Mouse (Mus musculus) hindbrain, embryonic 14.5 days (tissue): ENCODE results near the gene Gm1604a. TPM values are rescaled to one million over a fixed set of nuclear protein-coding genes. Genes with fewer than 3 reads are reported as not detected.
"Not testable (repeated sequence)": the region's sequence is repeated elsewhere in the genome, so short reads cannot be mapped to it uniquely, and the experiment has no call there.

ENCODE experiments used
- ATAC-seq: fragments of 200-750 bp; cut with Nextera tagmentation; 2 replicates; pipeline ENCODE4 v1.8.0; 2017; ENCODE audit warnings: moderate number of reproducible peaks, mild to moderate bottlenecking, moderate TSS enrichment, moderate library complexity; ENCODE audit not compliant: low FRiP score
- DNase-seq: peaks from one replicate; pipeline ENCODE4 v3.0.0-alpha.2; 2015; ENCODE audit warnings: low spot score
- H3K27ac ChIP-seq: fragments of 300-500 bp; sonication (generic); 2 replicates; pipeline ENCODE4 v1.5.1; 2014; ENCODE audit warnings: mild to moderate bottlenecking, moderate library complexity
- H3K27me3 ChIP-seq: fragments of 300-500 bp; sonication (generic); 2 replicates; pipeline ENCODE4 v1.6.1; 2014; ENCODE audit warnings: mild to moderate bottlenecking, low read length, mixed read lengths; ENCODE audit not compliant: control insufficient read depth, insufficient read depth
- H3K36me3 ChIP-seq: fragments of 300-500 bp; sonication (generic); replicated peaks from 2 replicates; pipeline ENCODE4 v1.6.1; 2014; ENCODE audit not compliant: control insufficient read depth, insufficient read depth
- H3K4me1 ChIP-seq: fragments of 300-500 bp; sonication (generic); replicated peaks from 2 replicates; pipeline ENCODE4 v1.6.1; 2014; ENCODE audit warnings: antibody characterized with exemption, low read length, mixed read lengths; ENCODE audit not compliant: control insufficient read depth, insufficient read depth
- H3K4me2 ChIP-seq: fragments of 300-500 bp; sonication (generic); replicated peaks from 2 replicates; pipeline ENCODE4 v1.6.1; 2014; ENCODE audit warnings: mild to moderate bottlenecking, moderate library complexity
- H3K4me3 ChIP-seq: fragments of 300-500 bp; sonication (generic); replicated peaks from 2 replicates; pipeline ENCODE4 v1.5.1; 2014; ENCODE audit warnings: mild to moderate bottlenecking, low read length
- H3K9ac ChIP-seq: fragments of 300-500 bp; sonication (generic); 2 replicates; pipeline ENCODE4 v1.6.1; 2014
- H3K9me3 ChIP-seq: fragments of 300-500 bp; sonication (generic); 2 replicates; pipeline ENCODE4 v1.6.1; 2016; ENCODE audit warnings: low read length; ENCODE audit not compliant: control insufficient read depth
- WGBS: fragments of 180-500 bp; shearing (Covaris S2); extraction: QIAGEN DNeasy Blood & Tissue Kit; methylation state at CpG from one replicate; pipeline ENCODE4 v1.1.7; 2014; 5-methylcytosine and 5-hydroxymethylcytosine counted together
- polyA plus RNA-seq: library from polyadenylated mRNA; unstranded; fragments of >200 nt; fragmentation: Nextera tagmentation; extraction: Ambion mirVana; gene quantifications from 2 replicates; pipeline ENCODE4 v1.2.1, GENCODE M21; 2014

Gene Gm1604a
- polyA plus RNA-seq, 1 experiment from 2014 or later, result not detected

DNA sequence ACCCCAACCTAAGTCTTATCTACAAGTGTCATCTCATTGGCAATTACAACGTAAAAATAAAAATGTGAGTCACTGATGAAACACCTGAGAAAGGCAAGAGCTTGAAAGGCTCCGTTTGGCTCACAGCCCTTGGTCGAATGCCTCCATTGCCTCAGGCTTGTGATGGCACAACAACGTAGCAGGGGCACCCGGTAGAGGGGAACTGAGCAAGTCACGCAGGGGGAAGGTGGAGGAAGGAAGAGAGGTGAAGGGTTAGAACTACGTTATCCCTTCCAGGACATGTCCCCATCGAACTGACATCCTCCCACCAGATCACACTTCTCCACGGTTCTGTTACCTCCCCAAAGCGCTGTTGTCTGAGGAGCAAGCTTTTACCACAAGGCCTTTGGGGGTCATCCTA lies 101.1 kb downstream of the Gm1604a start:
- not testable (repeated sequence) for H3K27ac ChIP-seq, ATAC-seq
- 89% methylated on average over 6 of the region's 10 CpGs for WGBS

DNA sequence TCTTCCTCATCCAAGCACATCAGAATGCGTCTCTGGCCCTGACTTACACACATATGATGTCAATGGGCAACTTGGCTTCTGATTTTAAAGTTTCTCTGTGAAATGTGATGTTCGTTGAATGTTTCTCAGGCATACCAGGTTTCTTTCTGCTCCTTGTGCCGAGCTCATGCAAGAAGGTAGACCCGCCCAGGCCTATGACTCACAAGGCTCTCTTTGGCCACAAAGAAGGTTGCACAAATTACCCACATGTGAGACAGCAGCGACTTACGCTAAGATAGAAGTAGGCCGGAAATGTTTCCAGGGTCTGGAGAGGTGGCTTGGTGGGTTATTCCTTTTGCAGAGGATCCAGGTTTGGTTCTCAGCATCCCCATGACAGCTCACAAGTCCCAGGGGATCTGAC lies 108.6 kb downstream of the Gm1604a start:
- not testable (repeated sequence) for DNase-seq, H3K4me2 ChIP-seq, H3K9me3 ChIP-seq, H3K4me3 ChIP-seq, H3K36me3 ChIP-seq, H3K27ac ChIP-seq, ATAC-seq, H3K27me3 ChIP-seq, H3K4me1 ChIP-seq, H3K9ac ChIP-seq
- WGBS, result no CpG with 5 or more reads among the region's 7 CpGs

More for the DNA sequence above, 101.1 kb downstream of the Gm1604a start:
- H3K4me1 ChIP-seq, H3K4me3 ChIP-seq, DNase-seq, H3K4me2 ChIP-seq, H3K9ac ChIP-seq, H3K36me3 ChIP-seq, H3K9me3 ChIP-seq, H3K27me3 ChIP-seq: not testable (repeated sequence)

DNA sequence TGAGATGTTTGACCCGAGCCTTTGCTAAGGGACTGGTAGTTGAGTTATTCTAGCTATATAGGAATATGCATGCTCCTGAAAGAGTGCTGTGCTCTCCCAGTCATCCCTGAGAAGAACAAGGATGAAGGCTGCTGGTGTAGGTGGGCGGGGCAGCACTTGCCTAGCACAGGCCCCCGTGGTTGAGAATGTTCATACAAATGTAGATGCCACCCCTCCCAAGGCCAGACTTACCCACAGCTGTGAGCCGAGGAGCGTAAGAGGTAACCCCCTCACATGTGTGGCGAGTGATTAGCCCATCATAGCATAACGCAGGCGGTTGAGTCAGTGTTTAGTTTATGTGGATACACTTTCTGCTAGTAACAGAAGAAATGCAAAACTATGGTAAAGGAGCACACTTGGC lies 109.9 kb downstream of the Gm1604a start:
- not testable (repeated sequence) for H3K4me1 ChIP-seq, H3K27ac ChIP-seq, DNase-seq, H3K9ac ChIP-seq, H3K4me3 ChIP-seq, H3K4me2 ChIP-seq, ATAC-seq, H3K27me3 ChIP-seq, H3K9me3 ChIP-seq, H3K36me3 ChIP-seq
- 91% methylated on average over 7 of the region's 8 CpGs for WGBS

Other genes starting within 250 kb of the Gm1604a start
- gene Ezr, start 242.8 kb upstream of the Gm1604a start, polyA plus RNA-seq, result 60.1 and 67.4 TPM in 2 replicates
- gene Rsph3b, start 76.9 kb upstream of the Gm1604a start, polyA plus RNA-seq, result 57.9 and 61.9 TPM in 2 replicates
- 62.9 and 68.8 TPM in 2 replicates for gene Tagap1, start 64.4 kb upstream of the Gm1604a start, polyA plus RNA-seq
- gene Rnaset2b, start 54.9 kb upstream of the Gm1604a start, polyA plus RNA-seq, result 96.7 and 129 TPM in 2 replicates
- gene Gm49721, start 46.7 kb upstream of the Gm1604a start, polyA plus RNA-seq, result 0.25 and 0.56 TPM in 2 replicates
- gene Rps6ka2, start 144.5 kb downstream of the Gm1604a start, polyA plus RNA-seq, result 24.4 and 25.7 TPM in 2 replicates